Mouse (Mus musculus): Measurements from ENCODE around the gene Crnn.

Crnn gene

DNA sequence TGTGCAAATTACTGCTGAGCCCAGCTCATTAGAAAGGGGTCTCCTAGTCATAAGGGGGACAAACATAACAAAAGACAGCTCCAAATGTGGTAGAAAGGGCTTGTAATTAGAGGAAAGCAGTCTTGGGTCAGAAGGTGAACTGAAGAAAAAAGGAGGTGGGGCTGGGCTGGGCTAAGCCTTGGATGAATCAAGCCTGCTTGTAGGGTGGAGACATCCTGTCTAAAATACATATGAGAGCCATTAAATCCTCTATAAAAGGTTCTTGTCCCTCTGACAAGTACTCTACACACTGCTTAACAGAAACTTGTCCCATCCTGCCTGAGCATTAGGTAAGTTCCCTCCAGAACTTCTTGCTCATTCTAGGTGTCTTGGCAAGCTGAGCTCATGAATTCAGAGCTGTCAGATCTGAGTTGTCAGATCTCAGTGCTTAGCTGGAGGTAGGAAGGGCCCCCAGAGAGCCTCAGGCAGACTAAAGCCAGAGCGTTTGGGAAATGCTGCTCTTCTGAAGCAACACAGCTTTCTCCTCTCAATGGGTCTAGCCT, at the start of gene Crnn:
TSS of gene Crnn (plus strand) at position 278 of the 542 bp plus-strand sequence.
- H3K36me3 ChIP-seq (ENCODE audit: control insufficient read depth, insufficient read depth, low read length, poor library complexity, severe bottlenecking): no peaks in the 10 kb centered on the region

DNA sequence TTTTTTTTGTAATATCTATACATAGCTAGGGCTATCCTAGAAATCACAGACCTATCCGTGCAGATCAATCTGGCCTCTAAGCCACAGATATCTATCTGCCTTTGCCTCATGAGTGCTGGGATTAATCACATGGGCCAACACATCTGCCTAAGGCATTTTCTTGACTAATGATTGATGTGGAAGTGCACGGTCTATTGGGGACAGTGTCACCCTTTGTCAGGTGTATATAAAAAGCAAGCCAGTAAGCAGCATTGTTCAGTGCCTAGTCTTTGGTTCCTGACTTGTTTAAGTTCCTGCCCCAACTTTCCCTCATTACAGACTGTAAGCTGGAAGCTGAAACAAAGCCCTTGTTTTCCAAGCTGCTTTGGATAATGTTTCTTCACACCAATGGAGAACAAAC, 48.1 kb upstream of the Crnn start:
- Histone ChIP-seq H3K27me3 (ENCODE audit: control insufficient read depth, insufficient read depth, low read length, poor library complexity, severe bottlenecking) (no peaks in the 10 kb centered on the region), H3K36me3 (ENCODE audit: control insufficient read depth, insufficient read depth, low read length, poor library complexity, severe bottlenecking) (no peaks in the 10 kb centered on the region)
- no peak for DNase-seq (ENCODE audit: low read depth, low spot score)

More for the DNA sequence above, at the start of gene Crnn:
- no peak for DNase-seq (ENCODE audit: low read depth, low spot score)
- H3K27me3 ChIP-seq (ENCODE audit: control insufficient read depth, insufficient read depth, low read length, poor library complexity, severe bottlenecking): no peaks in the 10 kb centered on the region

DNA sequence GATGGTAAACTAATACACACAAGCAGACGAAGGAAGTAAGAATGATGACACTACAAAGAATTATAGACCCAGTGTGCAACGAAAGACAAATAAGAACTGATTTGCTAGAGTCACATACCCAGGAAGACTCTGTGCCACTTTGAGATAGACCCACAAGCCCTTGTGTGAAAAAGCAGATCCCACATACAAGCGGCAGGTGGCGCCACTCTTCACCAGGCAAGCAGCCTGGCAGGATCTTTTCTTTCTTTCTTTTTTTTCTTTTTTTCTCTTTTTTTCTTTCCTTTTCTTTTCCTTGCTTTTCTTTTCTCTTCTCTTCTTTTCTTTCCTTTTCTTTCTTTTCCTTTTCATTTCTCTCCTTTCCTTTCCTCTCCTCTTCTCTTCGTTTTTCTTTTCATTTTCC, 32.9 kb upstream of the Crnn start:
- Histone ChIP-seq H3K36me3 (ENCODE audit: control insufficient read depth, insufficient read depth, low read length, poor library complexity, severe bottlenecking) (no peaks in the 10 kb centered on the region), H3K27me3 (ENCODE audit: control insufficient read depth, insufficient read depth, low read length, poor library complexity, severe bottlenecking) (no peaks in the 10 kb centered on the region)
- no peak for DNase-seq (ENCODE audit: low read depth, low spot score)

DNA sequence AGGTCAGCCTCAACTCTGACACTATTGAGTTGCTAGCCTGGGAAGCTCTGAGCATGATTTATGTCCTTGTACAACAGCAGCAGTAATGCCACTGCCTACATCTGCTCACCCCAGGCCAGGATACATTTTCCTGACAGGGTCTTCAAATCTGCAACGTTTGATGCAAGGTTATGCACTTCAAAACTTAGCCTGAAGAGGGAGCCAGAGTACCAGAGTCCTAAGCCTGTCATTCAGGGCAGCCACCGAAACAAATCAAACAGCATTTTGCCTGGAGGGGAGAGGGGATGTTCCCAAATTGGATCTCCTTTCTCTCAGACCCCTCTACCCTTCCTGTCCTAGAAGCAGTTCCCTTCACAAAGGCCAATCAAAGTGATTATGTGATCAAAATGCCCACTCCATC, 30.1 kb upstream of the Crnn start:
- peak; percentile 3 for DNase-seq (ENCODE audit: low read depth, low spot score)
- Histone ChIP-seq H3K27me3 (ENCODE audit: control insufficient read depth, insufficient read depth, low read length, poor library complexity, severe bottlenecking) (no peaks in the 10 kb centered on the region), H3K36me3 (ENCODE audit: control insufficient read depth, insufficient read depth, low read length, poor library complexity, severe bottlenecking) (no peaks in the 10 kb centered on the region)

DNA sequence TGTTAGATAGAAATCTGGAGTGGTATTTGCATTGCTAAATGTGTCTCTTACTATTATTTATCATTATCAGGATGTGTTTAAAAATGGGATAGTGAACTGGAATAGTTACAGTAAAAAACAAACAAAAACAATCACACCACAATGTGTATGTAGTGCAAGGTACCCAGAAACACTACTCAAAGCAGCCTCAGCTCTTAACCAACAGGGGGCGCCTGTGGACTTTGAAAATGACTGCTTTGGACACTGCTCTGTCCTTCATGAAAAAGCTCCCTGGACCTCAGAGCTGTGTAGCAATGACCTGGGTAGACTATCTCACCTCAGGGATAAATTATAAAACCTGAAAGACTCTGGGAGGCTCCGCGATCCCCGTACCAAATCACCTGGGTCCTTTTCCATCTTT, 25.5 kb upstream of the Crnn start:
- no peak for DNase-seq (ENCODE audit: low read depth, low spot score)
- H3K36me3 ChIP-seq (ENCODE audit: control insufficient read depth, insufficient read depth, low read length, poor library complexity, severe bottlenecking): no peaks in the 10 kb centered on the region

DNA sequence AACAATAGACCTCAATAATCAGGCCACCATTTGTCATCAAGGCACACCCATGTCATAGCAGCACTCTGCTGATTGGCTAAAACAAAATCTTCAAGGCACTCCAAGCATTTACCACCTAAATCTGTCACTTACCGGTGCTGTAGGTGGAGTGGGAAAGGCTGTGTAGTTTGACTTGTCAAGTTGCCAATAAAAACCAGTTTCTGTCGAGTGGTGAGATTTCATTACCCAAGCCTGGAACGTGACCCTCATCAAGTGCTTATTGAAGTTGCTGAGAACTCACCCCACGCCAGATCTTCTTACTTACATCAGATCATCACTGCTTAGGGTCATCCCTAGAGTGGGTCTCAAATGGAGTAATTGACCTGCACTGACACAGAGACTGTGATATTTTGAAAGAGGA, 16.5 kb upstream of the Crnn start:
- no peak for DNase-seq (ENCODE audit: low read depth, low spot score)
- no peaks in the 10 kb centered on the region for H3K36me3 ChIP-seq (ENCODE audit: control insufficient read depth, insufficient read depth, low read length, poor library complexity, severe bottlenecking)
- no peaks in the 10 kb centered on the region for H3K27me3 ChIP-seq (ENCODE audit: control insufficient read depth, insufficient read depth, low read length, poor library complexity, severe bottlenecking)

More for the DNA sequence above, 25.5 kb upstream of the Crnn start:
- H3K27me3 ChIP-seq (ENCODE audit: control insufficient read depth, insufficient read depth, low read length, poor library complexity, severe bottlenecking): no peaks in the 10 kb centered on the region

DNA sequence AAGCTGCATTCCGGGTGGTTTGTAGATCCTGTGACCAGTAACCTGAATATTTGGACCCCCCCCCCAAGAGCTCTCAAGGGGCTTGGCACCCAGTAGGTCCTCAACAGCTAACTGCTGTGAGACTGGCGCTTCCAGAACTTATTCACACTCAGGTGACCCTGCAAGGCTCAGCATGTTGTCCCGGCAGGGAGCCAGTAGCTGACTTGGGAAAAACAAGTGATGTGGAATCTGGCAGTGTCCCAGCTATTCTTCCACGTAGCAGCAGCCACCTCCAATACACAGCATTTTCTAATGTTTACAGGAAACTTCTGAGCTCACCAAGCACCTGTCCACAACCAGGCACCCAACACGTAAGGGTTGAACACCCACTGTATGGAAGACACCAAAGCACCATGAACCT, 15.5 kb upstream of the Crnn start:
- DNase-seq (ENCODE audit: low read depth, low spot score): no peak
- Histone ChIP-seq H3K27me3 (ENCODE audit: control insufficient read depth, insufficient read depth, low read length, poor library complexity, severe bottlenecking) (no peaks in the 10 kb centered on the region), H3K36me3 (ENCODE audit: control insufficient read depth, insufficient read depth, low read length, poor library complexity, severe bottlenecking) (no peaks in the 10 kb centered on the region)

DNA sequence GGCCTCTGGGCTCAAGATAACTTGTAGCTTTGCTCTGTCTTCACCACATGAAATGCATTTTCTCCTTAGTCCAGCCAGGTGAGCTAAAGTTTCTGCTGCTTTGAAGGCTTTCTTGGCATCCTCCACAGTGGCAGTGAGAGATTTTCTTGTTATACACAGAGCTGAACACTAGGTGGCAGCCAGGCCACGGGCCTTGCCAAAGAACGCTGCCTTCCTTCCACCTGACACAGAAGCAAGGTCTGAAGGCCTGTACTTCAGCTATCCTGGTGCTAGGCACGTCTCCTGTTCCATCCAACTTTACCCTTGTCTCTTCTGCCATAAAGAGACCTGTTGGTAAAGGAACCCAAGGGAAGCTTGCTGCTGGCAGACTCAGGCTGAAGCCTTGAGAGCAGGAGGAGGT, 14.1 kb upstream of the Crnn start:
- Histone ChIP-seq H3K36me3 (ENCODE audit: control insufficient read depth, insufficient read depth, low read length, poor library complexity, severe bottlenecking) (no peaks in the 10 kb centered on the region), H3K27me3 (ENCODE audit: control insufficient read depth, insufficient read depth, low read length, poor library complexity, severe bottlenecking) (no peaks in the 10 kb centered on the region)
- peak; percentile 4 for DNase-seq (ENCODE audit: low read depth, low spot score)

DNA sequence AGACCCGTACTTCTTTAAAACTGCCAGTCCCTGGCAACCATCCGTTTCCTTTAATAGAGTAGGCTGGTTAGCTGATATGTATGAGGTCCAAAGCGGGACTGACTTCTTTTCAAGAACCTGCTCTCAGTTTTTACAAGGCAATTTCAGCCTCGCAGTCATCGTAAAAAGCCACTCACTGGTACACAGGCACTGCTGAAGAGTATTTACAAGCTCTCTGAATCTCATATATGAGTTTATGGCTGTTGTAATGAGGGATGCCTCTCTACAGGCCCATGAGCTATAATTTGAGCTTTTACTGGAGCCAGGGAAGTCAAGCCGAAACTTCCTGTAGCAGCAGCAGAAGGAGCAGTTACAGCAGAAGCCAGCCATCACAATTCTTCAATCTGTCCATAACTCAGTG, 17.9 kb downstream of the Crnn start:
- Histone ChIP-seq H3K27me3 (ENCODE audit: control insufficient read depth, insufficient read depth, low read length, poor library complexity, severe bottlenecking) (no peaks in the 10 kb centered on the region), H3K36me3 (ENCODE audit: control insufficient read depth, insufficient read depth, low read length, poor library complexity, severe bottlenecking) (no peaks in the 10 kb centered on the region)
- DNase-seq (ENCODE audit: low read depth, low spot score): no peak

DNA sequence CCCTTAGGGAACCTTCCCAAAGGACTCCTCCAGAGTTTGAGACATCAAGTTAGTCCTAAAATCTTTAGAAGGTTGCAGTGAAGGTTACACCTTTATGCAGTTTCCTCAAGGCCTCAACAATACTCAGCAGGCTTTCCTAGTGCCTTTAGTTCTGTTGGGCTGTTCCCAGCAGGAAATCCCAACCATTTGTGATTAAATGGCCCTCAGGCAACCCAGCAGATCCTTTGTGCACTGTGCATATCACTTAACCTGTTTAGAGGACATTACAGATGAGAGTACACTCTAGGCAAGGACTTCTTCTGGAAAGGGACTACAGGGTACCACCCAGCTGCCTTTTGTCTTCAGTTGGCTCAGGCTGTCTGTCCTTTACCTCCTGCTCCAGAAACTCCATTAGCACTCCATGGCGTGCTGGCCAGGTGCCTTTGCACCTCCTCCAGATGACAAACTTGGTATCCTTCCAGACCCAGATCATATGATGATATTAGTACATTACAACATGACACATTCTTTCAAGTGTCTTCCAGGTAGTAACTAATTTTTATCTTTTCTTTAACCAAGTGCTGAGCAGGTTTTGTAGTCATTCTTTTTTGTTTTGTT, 18.5 kb downstream of the Crnn start:
- Histone ChIP-seq H3K27me3 (ENCODE audit: control insufficient read depth, insufficient read depth, low read length, poor library complexity, severe bottlenecking) (no peaks in the 10 kb centered on the region), H3K36me3 (ENCODE audit: control insufficient read depth, insufficient read depth, low read length, poor library complexity, severe bottlenecking) (no peaks in the 10 kb centered on the region)
- DNase-seq (ENCODE audit: low read depth, low spot score): no peak

DNA sequence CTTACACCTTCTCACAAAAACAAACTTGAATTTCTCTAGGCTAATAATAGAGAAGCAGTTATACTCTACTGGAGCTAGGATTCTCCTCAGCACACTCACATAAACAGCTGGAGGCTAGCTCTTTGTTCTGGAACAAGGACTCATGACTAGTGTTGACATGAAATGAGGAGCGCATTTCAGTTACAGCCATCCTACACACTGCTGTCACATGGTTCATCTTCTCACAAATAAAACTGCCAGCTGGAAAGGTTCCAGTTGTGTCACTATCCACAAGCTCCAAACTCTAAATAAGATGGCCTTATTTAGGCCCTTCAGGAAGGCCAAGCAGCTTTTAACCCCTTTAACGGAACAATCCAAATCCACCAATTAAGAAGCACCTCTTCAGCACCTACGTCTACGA, 36.3 kb downstream of the Crnn start:
- H3K36me3 ChIP-seq (ENCODE audit: control insufficient read depth, insufficient read depth, low read length, poor library complexity, severe bottlenecking): no peaks in the 10 kb centered on the region
- H3K27me3 ChIP-seq (ENCODE audit: control insufficient read depth, insufficient read depth, low read length, poor library complexity, severe bottlenecking): no peaks in the 10 kb centered on the region
- DNase-seq (ENCODE audit: low read depth, low spot score): no peak

DNA sequence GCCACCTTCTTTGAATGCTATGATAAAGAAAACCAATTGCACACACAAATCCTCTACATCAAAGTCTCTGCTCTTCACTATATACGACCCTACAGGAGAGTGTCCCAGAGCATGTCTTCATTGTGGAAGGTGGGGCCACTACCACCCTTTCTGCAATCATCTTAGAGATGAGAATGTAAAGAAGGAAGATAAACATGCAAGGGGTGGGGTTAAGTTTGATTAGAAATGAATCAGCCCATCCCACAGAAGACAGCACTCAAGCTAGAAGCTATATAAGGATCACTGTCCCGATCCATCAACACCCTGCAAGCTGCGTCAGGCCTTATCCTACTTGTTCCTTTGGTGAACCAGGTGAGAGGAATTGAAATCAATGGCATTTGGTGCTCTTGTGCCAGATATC, 52.4 kb downstream of the Crnn start, which contains the start of gene Flg2:
TSS of gene Flg2 (plus strand) at position 301 of the 400 bp plus-strand sequence.
- H3K36me3 ChIP-seq (ENCODE audit: control insufficient read depth, insufficient read depth, low read length, poor library complexity, severe bottlenecking): no peaks in the 10 kb centered on the region
- no peaks in the 10 kb centered on the region; the same call in 1 of the 2 replicates for H3K27me3 ChIP-seq (ENCODE audit: control insufficient read depth, insufficient read depth, low read length, poor library complexity, severe bottlenecking)
- DNase-seq (ENCODE audit: low read depth, low spot score): no peak

Data from splenic B cell, adult 2 months (primary cell).